Mouse (Mus musculus) left cerebral cortex, postnatal 10 days (tissue): ENCODE data around the gene Hist1h2bb. TPM values are rescaled to one million over a fixed set of nuclear protein-coding genes. Genes with fewer than 3 reads are reported as not detected.

Experiments
- microRNA-seq: library from miRNA; unstranded; fragments of <30 nt; microRNA quantifications from one replicate; pipeline ENCODE4 v1.2.0, GENCODE M21; 2022
- total RNA-seq, 2 experiments: library from RNA; stranded (reverse); gene quantifications; 2 replicates each; pipeline ENCODE4 v1.2.3; 2021

The Hist1h2bb gene
- total RNA-seq, 2 experiments from 2014 or later = 25.4 to 26.6 TPM

Small RNA genes lying within 50 kb of the gene (microRNA-seq; reads per million reads assigned to microRNA genes)
- gene Gm44314 = not detected
- gene Gm44484 = not detected

Other genes with a start within 250 kb of the Hist1h2bb start
- gene Hist1h4h, start 215.7 kb upstream of the Hist1h2bb start, total RNA-seq = 100 to 1,000 TPM; 265 to 270 TPM
- 10 to 100 TPM; 27.0 to 28.3 TPM for gene Hist1h2af, start 212.8 kb upstream of the Hist1h2bb start, total RNA-seq
- 10 to 100 TPM in 1 of 2 experiments, 1 to 10 TPM in 1; 9.7 to 10.4 TPM for gene Hist1h3g, start 211.3 kb upstream of the Hist1h2bb start, total RNA-seq
- gene Hist1h2bh, start 203.3 kb upstream of the Hist1h2bb start, total RNA-seq = 1 to 10 TPM; 1.4 to 1.7 TPM
- 10 to 100 TPM; 22.6 to 23.0 TPM for gene Hist1h3f, start 202.7 kb upstream of the Hist1h2bb start, total RNA-seq
- 100 to 1,000 TPM; 148 to 159 TPM for gene Hist1h4f, start 195.1 kb upstream of the Hist1h2bb start, total RNA-seq
- 1 to 10 TPM; 4.5 to 5.3 TPM for gene Hist1h1d, start 193.5 kb upstream of the Hist1h2bb start, total RNA-seq
- 10 to 100 TPM; 65.0 to 81.2 TPM for gene Hist1h3e, start 184.4 kb upstream of the Hist1h2bb start, total RNA-seq
- gene Hist1h2ae, start 175.5 kb upstream of the Hist1h2bb start, total RNA-seq = 10 to 100 TPM in 1 of 2 experiments, 1 to 10 TPM in 1; 9.5 to 14.3 TPM
- gene Hist1h2bg, start 175.3 kb upstream of the Hist1h2bb start, total RNA-seq = 100 to 1,000 TPM in 1 of 2 experiments, 10 to 100 TPM in 1; 94.0 to 103 TPM
- 10 to 100 TPM; 38.1 to 39.3 TPM for gene Hist1h2bf, start 172.5 kb upstream of the Hist1h2bb start, total RNA-seq
- 1 to 10 TPM; 5.8 to 9.4 TPM for gene Hist1h2ad, start 172.4 kb upstream of the Hist1h2bb start, total RNA-seq
- gene Hist1h3d, start 171.0 kb upstream of the Hist1h2bb start, total RNA-seq = 1 to 10 TPM; 8.4 to 9.1 TPM
- 100 to 1,000 TPM; 134 to 145 TPM for gene Hist1h4d, start 165.1 kb upstream of the Hist1h2bb start, total RNA-seq
- gene Hist1h2be, start 125.6 kb upstream of the Hist1h2bb start, total RNA-seq = 1 to 10 TPM; 6.8 to 7.2 TPM
- gene Hist1h1e, start 124.2 kb upstream of the Hist1h2bb start, total RNA-seq = 10 to 100 TPM; 62.5 to 68.0 TPM
- 1 to 10 TPM; 2.4 to 2.9 TPM for gene Hist1h2ac, start 62.8 kb upstream of the Hist1h2bb start, total RNA-seq
- gene Hist1h2bc, start 62.5 kb upstream of the Hist1h2bb start, total RNA-seq = 10 to 100 TPM; 17.4 to 21.2 TPM
- not detected for gene Hist1h1t, start 50.9 kb upstream of the Hist1h2bb start, total RNA-seq
- 100 to 1,000 TPM in 1 of 2 experiments, 10 to 100 TPM in 1; 94.0 to 104 TPM for gene Hist1h4c, start 48.3 kb upstream of the Hist1h2bb start, total RNA-seq
- 1 to 10 TPM; 2.0 to 2.5 TPM for gene Hfe, start 35.9 kb upstream of the Hist1h2bb start, total RNA-seq
- 10 to 100 TPM; 75.9 to 81.0 TPM for gene Hist1h1c, start 7.9 kb upstream of the Hist1h2bb start, total RNA-seq
- 10 to 100 TPM; 13.2 to 15.0 TPM for gene Hist1h3c, start 1.1 kb upstream of the Hist1h2bb start, total RNA-seq
- gene Hist1h2ab, start 4.4 kb downstream of the Hist1h2bb start, total RNA-seq = 10 to 100 TPM; 43.9 to 44.2 TPM
- 10 to 100 TPM; 37.4 to 47.0 TPM for gene Hist1h3b, start 5.5 kb downstream of the Hist1h2bb start, total RNA-seq
- 10 to 100 TPM; 79.7 to 80.1 TPM for gene Hist1h4b, start 10.3 kb downstream of the Hist1h2bb start, total RNA-seq
- gene Hist1h4a, start 14.5 kb downstream of the Hist1h2bb start, total RNA-seq = 10 to 100 TPM; 77.4 to 83.3 TPM
- gene Hist1h3a, start 15.7 kb downstream of the Hist1h2bb start, total RNA-seq = 10 to 100 TPM; 53.3 to 58.4 TPM
- 10 to 100 TPM; 32.9 to 36.8 TPM for gene Hist1h1a, start 16.9 kb downstream of the Hist1h2bb start, total RNA-seq
- under 1 TPM; 0.36 to 0.54 TPM for gene Trim38, start 23.2 kb downstream of the Hist1h2bb start, total RNA-seq
- gene Slc17a2, start 60.3 kb downstream of the Hist1h2bb start, total RNA-seq = not detected
- under 1 TPM; 0.19 to 0.28 TPM for gene Slc17a3, start 92.7 kb downstream of the Hist1h2bb start, total RNA-seq
- not detected for gene Slc17a1, start 121.0 kb downstream of the Hist1h2bb start, total RNA-seq
- gene Slc17a4, start 168.3 kb downstream of the Hist1h2bb start, total RNA-seq = not detected
- not detected for gene Hist1h2ba, start 187.4 kb downstream of the Hist1h2bb start, total RNA-seq
- not detected for gene Hist1h2aa, start 187.7 kb downstream of the Hist1h2bb start, total RNA-seq
- gene Scgn, start 244.5 kb downstream of the Hist1h2bb start, total RNA-seq = under 1 TPM; 0.64 to 0.83 TPM